Mouse (Mus musculus) cerebellum, adult 2 months (tissue): ENCODE measurements at regions not wholly inside any gene's neighbourhood (a gene's known extent, or its start where the extent isn't known, plus 50 kb on each side); places are given as distances from the start of the nearest gene placed in this dataset.

Experiments
- CTCF ChIP-seq: fragments of 200-500 bp; IDR thresholded peaks from 2 replicates; pipeline ENCODE4 v1.5.1; 2011; ENCODE audit warnings: low read depth, mild to moderate bottlenecking, control low read depth, low read length, moderate library complexity, borderline replicate concordance; ENCODE audit not compliant: insufficient read depth
- POLR2A ChIP-seq: fragments of 200-500 bp; IDR thresholded peaks from 2 replicates; pipeline ENCODE4 v1.6.1; 2011; ENCODE audit warnings: low read length, control low read depth, borderline replicate concordance; ENCODE audit not compliant: insufficient read depth

DNA sequence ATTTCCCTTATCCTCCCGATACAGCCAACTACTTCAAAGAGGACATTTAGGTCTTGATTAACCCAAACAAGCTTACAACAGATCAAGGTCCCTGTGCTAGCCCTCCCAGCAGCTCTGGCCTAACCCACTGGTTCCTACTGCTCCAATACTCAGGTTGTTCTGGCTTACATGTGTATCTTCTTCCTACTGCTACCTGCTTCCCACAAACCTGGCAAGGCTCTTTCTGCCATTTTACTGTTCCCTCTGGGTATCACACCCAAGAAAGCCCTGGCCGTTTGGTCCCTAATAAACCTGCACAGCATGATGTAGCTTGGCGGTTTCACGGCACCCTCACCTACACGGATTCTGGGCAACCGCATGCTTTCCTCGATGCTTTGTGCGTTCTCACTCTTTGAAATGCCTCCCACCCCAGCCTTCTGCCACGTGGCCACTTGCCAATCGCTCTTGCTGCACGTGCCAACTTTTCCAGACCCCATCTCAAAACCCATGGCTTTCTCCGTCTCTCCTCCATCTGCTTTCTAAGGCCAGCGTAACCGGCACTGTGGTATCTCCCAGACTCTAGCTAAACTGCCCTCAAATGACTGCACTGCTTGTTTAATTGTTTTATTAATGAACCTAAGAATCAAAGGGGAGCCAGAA is 758.4 kb upstream of the Map3k7 start:
- TF ChIP-seq CTCF (no peak), POLR2A (no peak)
